Mouse (Mus musculus) embryonic facial prominence, embryonic 14.5 days (tissue): ENCODE data around the gene Bdh1. TPM values are rescaled to one million over a fixed set of nuclear protein-coding genes. Genes with fewer than 3 reads are reported as not detected.
A peak's percentile ranks its signal among the peaks of the same experiment; 100 is the strongest.

ENCODE experiments used
- ATAC-seq: fragments of 200-750 bp; cut with Nextera tagmentation; 2 replicates; pipeline ENCODE4 v1.8.0; 2017; ENCODE audit warnings: low read depth, moderate number of reproducible peaks, moderate TSS enrichment
- DNase-seq: peaks from one replicate; pipeline ENCODE4 v3.0.0-alpha.2; 2015; ENCODE audit warnings: low spot score
- H3K27ac ChIP-seq: fragments of 300-500 bp; sonication (generic); replicated peaks from 2 replicates; pipeline ENCODE4 v1.5.1; 2014; ENCODE audit warnings: low read depth, mild to moderate bottlenecking, low read length, moderate library complexity
- H3K27me3 ChIP-seq: fragments of 300-500 bp; sonication (generic); replicated peaks from 2 replicates; pipeline ENCODE4 v1.6.1; 2014; ENCODE audit warnings: low read length; ENCODE audit not compliant: control insufficient read depth, insufficient read depth
- H3K36me3 ChIP-seq: fragments of 300-500 bp; sonication (generic); 2 replicates; pipeline ENCODE4 v1.6.1; 2014; ENCODE audit warnings: low read length, mixed read lengths; ENCODE audit not compliant: control insufficient read depth, insufficient read depth
- H3K4me1 ChIP-seq: fragments of 300-500 bp; sonication (generic); 2 replicates; pipeline ENCODE4 v1.6.1; 2014; ENCODE audit warnings: antibody characterized with exemption, low read length; ENCODE audit not compliant: control insufficient read depth, insufficient read depth
- H3K4me2 ChIP-seq: fragments of 300-500 bp; sonication (generic); 2 replicates; pipeline ENCODE4 v1.6.1; 2014; ENCODE audit warnings: low read depth, mild to moderate bottlenecking, low read length, moderate library complexity, mixed read lengths
- H3K4me3 ChIP-seq: fragments of 300-500 bp; sonication (generic); 2 replicates; pipeline ENCODE4 v1.5.1; 2014; ENCODE audit warnings: low read depth, mild to moderate bottlenecking, low read length
- H3K9ac ChIP-seq: fragments of 300-500 bp; sonication (generic); 2 replicates; pipeline ENCODE4 v1.6.1; 2014; ENCODE audit warnings: low read depth, mild to moderate bottlenecking, low read length, moderate library complexity, mixed read lengths
- H3K9me3 ChIP-seq: fragments of 300-500 bp; sonication (generic); 2 replicates; pipeline ENCODE4 v1.6.1; 2016; ENCODE audit warnings: low read length; ENCODE audit not compliant: control insufficient read depth
- WGBS: fragments of 180-500 bp; shearing (Covaris S2); extraction: QIAGEN DNeasy Blood & Tissue Kit; methylation state at CpG from one replicate; pipeline ENCODE4 v1.1.7; 2014; 5-methylcytosine and 5-hydroxymethylcytosine counted together
- polyA plus RNA-seq: library from polyadenylated mRNA; unstranded; fragments of >200 nt; fragmentation: Nextera tagmentation; extraction: Ambion mirVana; gene quantifications from 2 replicates; pipeline ENCODE4 v1.2.1, GENCODE M21; 2014

Gene Bdh1
- polyA plus RNA-seq, 1 experiment from 2014 or later, result 30.4 TPM

DNA sequence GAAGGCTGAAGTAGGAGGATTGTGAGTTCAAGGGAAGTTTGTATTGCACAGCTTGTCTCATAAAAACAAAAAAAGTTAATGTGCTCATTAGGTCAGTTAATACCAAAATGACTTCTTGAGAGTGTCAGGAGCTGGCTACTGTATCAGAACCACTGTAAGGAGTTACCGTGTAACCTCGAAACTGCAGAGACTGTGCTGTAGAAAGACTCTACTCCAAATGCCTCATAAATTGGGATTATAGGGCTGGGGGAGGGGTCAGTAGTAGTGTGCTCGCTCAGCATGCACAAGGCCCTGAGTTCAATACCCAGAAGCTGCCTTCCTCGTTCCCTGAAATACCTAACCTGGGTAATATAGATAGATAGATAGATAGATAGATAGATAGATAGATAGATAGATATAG, 1.3 kb downstream of the Bdh1 start:
- 86% methylated on average over 4 of the region's 4 CpGs for WGBS
- H3K4me3 ChIP-seq, result no peak overlapping the region
- H3K4me2 ChIP-seq, result no peak overlapping the region
- no peak overlapping the region for H3K27ac ChIP-seq
- no peak overlapping the region for H3K9ac ChIP-seq
- H3K4me1 ChIP-seq, result no peaks in the 10 kb centered on the region
- no peaks in the 10 kb centered on the region for H3K36me3 ChIP-seq
- ATAC-seq (no peak), DNase-seq (no peak)
- no peaks in the 10 kb centered on the region for H3K9me3 ChIP-seq
- H3K27me3 ChIP-seq, result peaks cover 17% of the 10 kb centered on the region

DNA sequence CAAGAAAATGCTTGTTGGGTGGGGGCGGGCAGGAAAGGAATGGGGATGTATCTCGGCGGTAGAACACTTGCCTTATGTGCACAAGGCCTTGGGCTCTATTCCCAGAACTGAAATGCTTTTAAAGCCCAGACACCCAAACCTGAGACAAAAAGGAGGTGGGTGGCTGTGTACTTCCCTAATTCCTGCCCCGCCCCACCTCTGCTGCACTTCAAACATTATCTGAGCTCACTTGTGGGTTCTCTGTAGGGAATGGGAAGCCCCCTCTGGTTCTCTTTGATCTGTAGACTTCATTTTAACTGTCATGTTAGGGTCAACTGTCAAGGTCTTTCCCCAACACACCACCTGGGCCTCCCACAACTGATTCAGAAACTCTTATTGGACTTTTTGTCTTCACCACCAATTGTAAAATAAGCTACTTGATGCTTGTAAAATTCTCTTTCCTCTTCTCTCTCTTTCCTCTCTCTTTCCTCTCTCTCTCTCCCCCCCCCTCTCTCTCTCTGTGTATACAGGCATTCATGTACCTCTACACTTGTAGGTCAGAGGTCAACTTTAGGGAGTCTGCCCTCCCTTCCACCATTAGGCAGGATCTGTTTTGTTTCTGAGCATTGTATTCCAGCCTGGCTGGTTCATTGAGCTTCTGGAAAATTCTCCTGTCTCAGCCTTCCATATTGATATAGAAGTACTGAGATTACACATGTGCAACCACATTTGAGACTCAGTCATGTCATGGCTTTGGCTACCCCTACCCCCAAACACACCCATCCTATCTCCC, 2.5 kb downstream of the Bdh1 start:
- Histone ChIP-seq H3K27me3 (peaks cover 25% of the 10 kb centered on the region), H3K4me1 (no peaks in the 10 kb centered on the region), H3K27ac (no peak overlapping the region), H3K36me3 (no peaks in the 10 kb centered on the region), H3K4me2 (no peak overlapping the region), H3K9me3 (no peaks in the 10 kb centered on the region), H3K9ac (no peak overlapping the region), H3K4me3 (no peak overlapping the region)
- ATAC-seq, result no peak
- 87% methylated on average over 4 of the region's 4 CpGs for WGBS
- no peak for DNase-seq

DNA sequence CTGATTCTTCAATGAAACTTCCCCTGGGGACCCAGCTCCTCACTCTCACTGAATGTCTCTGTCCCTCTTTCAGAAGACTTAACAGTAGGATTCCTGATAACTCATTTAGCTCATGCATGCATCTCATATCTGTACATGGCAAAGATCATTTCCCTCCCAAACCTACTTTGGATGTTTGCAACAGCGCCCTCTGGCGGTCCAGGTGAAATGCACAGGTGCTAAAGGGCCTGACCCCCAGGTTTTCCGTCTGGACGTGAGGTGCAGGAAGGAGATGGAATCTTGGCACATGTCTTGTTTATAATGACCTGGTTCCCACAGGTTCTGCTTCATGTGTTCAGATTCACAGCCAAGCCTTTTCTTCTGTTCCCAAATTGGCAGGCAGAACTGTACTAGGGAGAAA, 3.4 kb downstream of the Bdh1 start:
- no peaks in the 10 kb centered on the region for H3K36me3 ChIP-seq
- no peaks in the 10 kb centered on the region for H3K9me3 ChIP-seq
- no peaks in the 10 kb centered on the region for H3K4me1 ChIP-seq
- H3K9ac ChIP-seq, result no peak overlapping the region
- peaks cover 25% of the 10 kb centered on the region for H3K27me3 ChIP-seq
- no peak for ATAC-seq
- no peak overlapping the region for H3K4me3 ChIP-seq
- no peak overlapping the region for H3K27ac ChIP-seq
- DNase-seq, result peak; percentile 28
- H3K4me2 ChIP-seq, result no peak overlapping the region
- WGBS, result 3% methylated on average over 4 of the region's 4 CpGs

DNA sequence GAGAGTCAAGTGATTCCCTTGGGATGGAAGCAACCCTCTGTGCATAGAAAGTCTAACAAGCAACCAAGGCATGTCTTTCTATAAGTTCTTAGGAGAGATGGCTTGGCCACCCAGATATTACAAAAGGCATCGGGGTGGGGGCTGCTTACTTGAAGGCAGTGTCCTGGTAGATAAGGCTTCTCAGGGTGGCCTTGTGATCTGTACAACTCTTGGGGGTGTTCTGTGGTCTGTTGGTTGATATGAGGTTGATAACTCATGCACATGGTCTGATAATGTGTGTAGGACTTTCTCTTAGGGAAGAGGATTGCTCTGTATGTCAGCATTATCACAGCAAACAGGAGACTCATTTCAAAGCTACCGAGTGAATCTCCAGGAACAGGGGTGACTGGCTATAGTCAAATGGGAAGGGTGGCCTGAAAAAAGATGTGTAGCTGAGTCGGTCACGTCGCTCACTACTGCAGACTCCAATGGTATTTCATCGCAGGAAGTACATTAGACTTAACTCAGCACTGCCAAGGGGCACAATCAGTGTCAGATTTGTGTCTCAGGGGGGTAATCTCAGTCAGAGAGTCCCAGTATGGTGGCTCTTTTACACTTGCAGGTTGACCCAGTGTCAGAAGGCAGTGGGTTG, 4.5 kb downstream of the Bdh1 start:
- no peaks in the 10 kb centered on the region for H3K9me3 ChIP-seq
- no peak overlapping the region for H3K27ac ChIP-seq
- H3K4me1 ChIP-seq, result no peaks in the 10 kb centered on the region
- no peak overlapping the region for H3K4me2 ChIP-seq
- no peak overlapping the region for H3K4me3 ChIP-seq
- no peak for ATAC-seq
- no peak for DNase-seq
- H3K27me3 ChIP-seq, result peaks cover 25% of the 10 kb centered on the region
- no peaks in the 10 kb centered on the region for H3K36me3 ChIP-seq
- 84% methylated on average over 6 of the region's 6 CpGs for WGBS
- H3K9ac ChIP-seq, result no peak overlapping the region

DNA sequence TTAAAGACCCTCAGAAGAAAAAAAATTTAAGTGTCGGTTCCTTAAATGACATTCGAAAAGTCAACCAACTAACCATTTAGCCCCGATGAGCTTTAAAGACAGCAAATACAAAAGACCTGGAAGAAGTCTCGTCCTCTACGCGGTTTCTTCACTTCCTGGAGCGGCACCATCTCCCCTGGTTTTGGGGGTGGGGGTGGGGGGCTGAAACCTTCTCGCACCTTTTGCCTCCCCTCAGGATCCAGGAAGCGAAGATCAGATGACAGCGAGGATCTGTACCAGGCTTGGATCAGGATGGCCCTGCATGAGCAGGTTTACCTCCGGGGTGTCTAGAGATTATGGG, 6.2 kb downstream of the Bdh1 start:
- no peak for DNase-seq
- peaks cover 25% of the 10 kb centered on the region for H3K27me3 ChIP-seq
- H3K27ac ChIP-seq, result peak overlapping the region; percentile 49; the same call in 1 of the 2 replicates
- no peaks in the 10 kb centered on the region for H3K9me3 ChIP-seq
- H3K9ac ChIP-seq, result peak overlapping the region; percentile 61
- 0 out of 2 replicates have a peak, but pooled peaks cover 4% of the 10 kb centered on the region for H3K4me1 ChIP-seq
- H3K4me2 ChIP-seq, result peak overlapping the region; percentile 95
- H3K36me3 ChIP-seq, result no peaks in the 10 kb centered on the region
- 5% methylated on average over 11 of the region's 11 CpGs for WGBS
- H3K4me3 ChIP-seq, result peak overlapping the region; percentile 54
- ATAC-seq, result no peak

DNA sequence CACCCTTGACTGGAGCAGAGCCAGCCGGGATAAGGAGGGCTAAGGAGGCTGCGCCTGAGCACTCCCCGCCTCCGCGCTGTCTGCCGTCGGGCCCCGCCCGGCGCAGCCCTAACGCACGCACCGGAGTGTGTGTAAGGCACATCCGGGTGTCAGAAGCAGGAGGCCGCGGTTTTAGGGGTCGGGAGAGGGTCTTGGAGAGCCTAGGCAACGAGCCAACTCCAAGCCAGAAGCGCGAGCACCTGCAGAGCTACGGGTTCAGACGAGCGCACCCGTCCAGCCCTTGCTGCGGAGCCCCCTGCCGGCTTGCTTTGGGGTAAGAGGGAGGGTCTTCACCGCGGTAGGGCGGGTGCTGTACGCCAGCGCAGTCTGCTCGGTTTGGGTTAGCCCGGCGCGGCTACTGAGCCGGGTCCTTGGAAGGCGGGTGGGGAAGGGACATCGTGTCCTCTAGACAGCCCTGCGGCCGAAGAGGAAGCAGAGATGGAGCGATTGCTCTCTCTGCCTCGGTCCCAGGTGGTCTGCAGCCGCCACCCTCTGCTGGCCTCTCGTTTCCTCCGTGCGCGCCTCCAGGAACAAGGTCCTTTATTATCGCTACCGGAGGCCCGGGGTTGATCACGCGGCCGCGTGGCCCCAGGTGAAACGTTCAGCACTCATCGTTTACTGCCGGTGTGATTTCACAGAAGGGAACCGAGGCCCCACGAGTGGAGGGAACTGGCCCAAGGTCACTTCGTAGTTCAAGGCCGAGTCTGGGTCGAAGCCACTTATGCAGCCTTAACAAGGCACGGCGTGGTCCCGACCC, 6.8 kb downstream of the Bdh1 start:
- H3K4me1 ChIP-seq, result 0 out of 2 replicates have a peak, but pooled peaks cover 5% of the 10 kb centered on the region
- peak; percentile 76 for DNase-seq
- H3K9me3 ChIP-seq, result no peaks in the 10 kb centered on the region
- 1% methylated on average over 44 of the region's 65 CpGs for WGBS
- H3K27me3 ChIP-seq, result peaks cover 25% of the 10 kb centered on the region
- peak overlapping the region; percentile 49 for H3K27ac ChIP-seq
- peak overlapping the region; percentile 61 for H3K9ac ChIP-seq
- H3K36me3 ChIP-seq, result no peaks in the 10 kb centered on the region
- ATAC-seq, result peak; percentile 66
- H3K4me2 ChIP-seq, result peak overlapping the region; percentile 95
- H3K4me3 ChIP-seq, result peak overlapping the region; percentile 54

DNA sequence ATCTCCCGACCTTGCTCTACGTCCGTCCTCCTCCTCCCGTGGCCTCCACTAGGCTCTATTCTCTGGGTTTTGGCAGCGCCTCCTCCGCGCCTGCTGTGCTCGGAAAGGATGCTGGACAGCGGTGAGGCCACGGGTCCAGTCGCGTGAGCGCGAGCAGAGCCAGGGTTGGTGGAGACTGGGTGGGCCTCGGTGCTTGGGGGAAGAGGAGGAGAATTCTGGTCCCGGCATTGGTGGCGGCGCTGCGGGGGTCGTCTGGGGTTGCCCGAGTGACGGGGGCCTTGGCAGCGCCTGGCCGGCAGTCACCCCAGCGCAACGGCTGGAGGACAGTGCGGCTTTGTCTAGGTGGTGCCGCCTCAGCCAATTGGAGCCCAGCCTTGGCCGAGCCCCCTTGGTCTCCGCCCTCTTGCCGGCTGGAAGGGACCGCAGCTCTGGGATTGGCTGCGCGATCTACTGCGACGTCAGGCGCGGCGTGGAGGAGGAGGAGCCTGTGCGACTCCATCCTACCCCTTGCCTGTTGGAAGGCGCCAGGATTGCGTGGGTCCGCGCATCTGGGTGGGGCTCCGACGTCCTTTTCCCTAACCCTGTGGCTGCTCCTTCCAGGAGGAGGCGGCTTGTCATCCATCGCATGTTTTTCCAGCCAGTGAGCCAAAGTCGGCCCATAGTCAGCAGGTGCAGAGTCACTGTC, 7.5 kb downstream of the Bdh1 start:
- H3K27me3 ChIP-seq, result peaks cover 25% of the 10 kb centered on the region
- peak; percentile 98 for ATAC-seq

DNA sequence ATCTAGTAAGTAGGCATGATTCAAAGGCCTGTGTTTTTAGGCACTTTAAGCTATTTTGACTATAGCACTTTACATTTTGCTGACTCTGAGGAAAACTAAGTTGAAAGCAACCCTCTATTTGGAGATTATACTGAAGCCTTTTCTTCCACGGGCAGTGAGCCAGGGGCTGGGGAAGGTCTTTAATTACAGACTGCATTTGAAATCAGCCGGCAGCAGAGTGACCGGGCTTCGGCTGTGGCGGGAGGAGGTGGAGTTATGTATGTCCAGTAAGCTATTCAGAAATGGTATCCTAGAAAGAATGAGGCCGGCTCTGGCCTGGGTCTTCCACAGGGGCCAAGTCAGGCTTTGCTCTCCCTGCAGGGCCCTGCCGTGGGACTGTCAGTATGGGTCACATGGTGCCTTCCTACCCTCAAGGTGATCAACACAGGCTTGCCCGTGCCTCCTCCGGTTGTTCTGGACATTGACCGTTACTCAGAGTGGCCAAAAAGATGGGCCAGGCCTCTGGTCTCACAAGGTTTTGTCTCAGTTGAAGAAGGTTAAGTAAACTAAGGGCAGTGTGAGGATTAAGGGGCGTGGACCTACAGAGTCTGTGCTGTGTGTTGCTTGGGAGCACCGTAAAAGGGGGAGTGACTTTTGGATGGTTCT, 11.5 kb downstream of the Bdh1 start:
- no peak overlapping the region for H3K9ac ChIP-seq
- H3K27me3 ChIP-seq, result 0 out of 2 replicates have a peak, but pooled peaks cover 6% of the 10 kb centered on the region

More for the DNA sequence above, 7.5 kb downstream of the Bdh1 start:
- Histone ChIP-seq H3K4me1 (0 out of 2 replicates have a peak, but pooled peaks cover 5% of the 10 kb centered on the region), H3K9ac (peak overlapping the region; percentile 61), H3K4me3 (peak overlapping the region; percentile 54), H3K4me2 (peak overlapping the region; percentile 95), H3K36me3 (no peaks in the 10 kb centered on the region), H3K27ac (peak overlapping the region; percentile 49), H3K9me3 (no peaks in the 10 kb centered on the region)
- under 1% methylated on average over 30 of the region's 49 CpGs for WGBS
- DNase-seq, result peak; percentile 96

More for the DNA sequence above, 11.5 kb downstream of the Bdh1 start:
- DNase-seq (peak; percentile 82), ATAC-seq (no peak)
- Histone ChIP-seq H3K4me3 (no peak overlapping the region), H3K4me2 (no peak overlapping the region), H3K27ac (peak overlapping the region; percentile 46), H3K36me3 (no peaks in the 10 kb centered on the region), H3K9me3 (no peaks in the 10 kb centered on the region), H3K4me1 (0 out of 2 replicates have a peak, but pooled peaks cover 5% of the 10 kb centered on the region)
- 61% methylated on average over 12 of the region's 12 CpGs for WGBS
